Mouse (Mus musculus) lung, postnatal 0 days (tissue): Measurements from ENCODE around the gene Pank4. TPM values are rescaled to one million over a fixed set of nuclear protein-coding genes. Genes with fewer than 3 reads are reported as not detected.

Experiments used
- ATAC-seq: fragments of 200-750 bp; cut with Nextera tagmentation; 2 replicates; pipeline ENCODE4 v1.8.0; 2017; ENCODE audit warnings: moderate library complexity
- DNase-seq: peaks from one replicate; pipeline ENCODE4 v3.0.0-alpha.2; 2016; ENCODE audit warnings: low spot score
- H3K27ac ChIP-seq: fragments of 300-500 bp; sonication (generic); 2 replicates; pipeline ENCODE4 v1.5.1; 2014; ENCODE audit warnings: antibody characterized with exemption, mild to moderate bottlenecking, low read length, mixed read lengths
- H3K27me3 ChIP-seq: fragments of 300-500 bp; sonication (generic); replicated peaks from 2 replicates; pipeline ENCODE4 v1.6.1; 2014; ENCODE audit warnings: low read length, mixed read lengths; ENCODE audit not compliant: insufficient read depth
- H3K36me3 ChIP-seq: fragments of 300-500 bp; sonication (generic); 2 replicates; pipeline ENCODE4 v1.6.1; 2014; ENCODE audit warnings: low read length, mixed read lengths; ENCODE audit not compliant: insufficient read depth
- H3K4me1 ChIP-seq: fragments of 300-500 bp; sonication (generic); 2 replicates; pipeline ENCODE4 v1.6.1; 2014; ENCODE audit warnings: antibody characterized with exemption, low read depth, low read length, mixed read lengths; ENCODE audit not compliant: insufficient read depth
- H3K4me2 ChIP-seq: fragments of 300-500 bp; sonication (generic); replicated peaks from 2 replicates; pipeline ENCODE4 v1.6.1; 2014; ENCODE audit warnings: low read depth, mild to moderate bottlenecking, low read length, moderate library complexity, mixed read lengths
- H3K4me3 ChIP-seq: fragments of 300-500 bp; sonication (generic); 2 replicates; pipeline ENCODE4 v1.5.1; 2014; ENCODE audit warnings: low read depth, low read length
- H3K9ac ChIP-seq: fragments of 300-500 bp; sonication (generic); replicated peaks from 2 replicates; pipeline ENCODE4 v1.6.1; 2014; ENCODE audit warnings: low read depth, mild to moderate bottlenecking
- H3K9me3 ChIP-seq: fragments of 300-500 bp; sonication (generic); 2 replicates; pipeline ENCODE4 v1.6.1; 2016; ENCODE audit warnings: low read length, mixed read lengths
- CTCF ChIP-seq: IDR thresholded peaks from 2 replicates; pipeline ENCODE4 v1.5.1; 2016; ENCODE audit warnings: antibody characterized with exemption, mild to moderate bottlenecking
- EP300 ChIP-seq: IDR thresholded peaks from 2 replicates; pipeline ENCODE4 v1.6.1; 2016; ENCODE audit warnings: antibody characterized with exemption, mild to moderate bottlenecking, control low read depth
- WGBS: fragments of 180-500 bp; shearing (Covaris S2); extraction: QIAGEN DNeasy Blood & Tissue Kit; methylation state at CpG from one replicate; pipeline ENCODE4 v1.1.7; 2014; 5-methylcytosine and 5-hydroxymethylcytosine counted together
- polyA plus RNA-seq: library from polyadenylated mRNA; unstranded; fragments of >200 nt; fragmentation: Nextera tagmentation; extraction: Ambion mirVana; gene quantifications from 2 replicates; pipeline ENCODE4 v1.2.1, GENCODE M21; 2015

Gene Pank4
- polyA plus RNA-seq, 1 experiment from 2014 or later: 20.5 TPM

DNA sequence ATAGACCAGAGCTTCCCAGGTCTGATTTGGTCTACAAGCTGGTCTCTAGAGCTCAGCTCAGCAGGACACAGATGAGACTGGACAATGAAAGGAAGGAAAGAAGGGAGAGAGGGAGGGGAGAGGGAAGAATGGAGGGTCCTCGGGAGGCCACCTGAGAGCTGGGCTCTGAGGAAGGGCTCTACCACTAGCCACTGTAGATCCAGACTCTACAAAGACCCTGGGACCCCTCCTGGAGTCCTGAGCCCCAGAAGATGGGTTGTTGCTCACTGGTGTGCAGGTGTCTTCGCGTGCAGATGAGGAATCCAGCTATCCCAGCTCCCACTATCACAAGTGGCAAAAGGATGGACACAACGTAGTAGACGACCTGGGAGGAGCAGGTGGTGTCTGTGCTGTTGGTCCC is 41.0 kb upstream of the Pank4 start:
- 80% methylated on average over 5 of the region's 5 CpGs for WGBS
- Histone ChIP-seq H3K27me3 (no peaks in the 10 kb centered on the region), H3K4me2 (no peak overlapping the region), H3K27ac (no peak overlapping the region), H3K9me3 (no peaks in the 10 kb centered on the region), H3K4me3 (no peak overlapping the region), H3K9ac (no peak overlapping the region), H3K36me3 (0 out of 2 replicates have a peak, but pooled peaks cover 4% of the 10 kb centered on the region), H3K4me1 (peaks cover 8% of the 10 kb centered on the region; the same call in 1 of the 2 replicates)
- ATAC-seq: no peak
- TF ChIP-seq CTCF (no peak), EP300 (no peak)
- no peak for DNase-seq

DNA sequence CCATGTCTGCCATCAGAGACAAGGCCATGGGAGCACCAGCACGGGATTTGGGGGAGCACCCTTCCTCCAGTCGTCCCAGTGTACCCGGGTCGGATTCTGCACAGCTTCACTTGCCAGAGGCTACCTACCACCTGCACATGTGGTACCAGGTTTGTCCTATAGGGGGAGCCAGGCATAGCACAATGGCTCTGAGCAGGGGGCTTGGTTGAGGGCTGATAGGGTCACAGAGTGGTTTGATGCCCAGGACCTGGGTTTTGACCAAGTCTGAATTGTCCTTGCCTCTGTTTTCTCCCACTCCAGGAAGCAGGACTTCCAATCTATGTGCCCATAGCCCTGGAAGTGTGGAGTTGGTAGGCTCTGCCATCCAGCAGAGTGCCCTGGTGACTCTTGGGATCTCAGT is 38.5 kb upstream of the Pank4 start:
- Histone ChIP-seq H3K4me3 (no peak overlapping the region), H3K27me3 (no peaks in the 10 kb centered on the region), H3K4me2 (no peak overlapping the region), H3K27ac (no peak overlapping the region), H3K4me1 (peaks cover 14% of the 10 kb centered on the region; the same call in 1 of the 2 replicates), H3K9me3 (no peaks in the 10 kb centered on the region), H3K36me3 (0 out of 2 replicates have a peak, but pooled peaks cover 4% of the 10 kb centered on the region), H3K9ac (no peak overlapping the region)
- no peak for TF ChIP-seq EP300
- peak; percentile 62 for TF ChIP-seq CTCF
- WGBS: 52% methylated on average over 4 of the region's 4 CpGs
- ATAC-seq (no peak), DNase-seq (no peak)

DNA sequence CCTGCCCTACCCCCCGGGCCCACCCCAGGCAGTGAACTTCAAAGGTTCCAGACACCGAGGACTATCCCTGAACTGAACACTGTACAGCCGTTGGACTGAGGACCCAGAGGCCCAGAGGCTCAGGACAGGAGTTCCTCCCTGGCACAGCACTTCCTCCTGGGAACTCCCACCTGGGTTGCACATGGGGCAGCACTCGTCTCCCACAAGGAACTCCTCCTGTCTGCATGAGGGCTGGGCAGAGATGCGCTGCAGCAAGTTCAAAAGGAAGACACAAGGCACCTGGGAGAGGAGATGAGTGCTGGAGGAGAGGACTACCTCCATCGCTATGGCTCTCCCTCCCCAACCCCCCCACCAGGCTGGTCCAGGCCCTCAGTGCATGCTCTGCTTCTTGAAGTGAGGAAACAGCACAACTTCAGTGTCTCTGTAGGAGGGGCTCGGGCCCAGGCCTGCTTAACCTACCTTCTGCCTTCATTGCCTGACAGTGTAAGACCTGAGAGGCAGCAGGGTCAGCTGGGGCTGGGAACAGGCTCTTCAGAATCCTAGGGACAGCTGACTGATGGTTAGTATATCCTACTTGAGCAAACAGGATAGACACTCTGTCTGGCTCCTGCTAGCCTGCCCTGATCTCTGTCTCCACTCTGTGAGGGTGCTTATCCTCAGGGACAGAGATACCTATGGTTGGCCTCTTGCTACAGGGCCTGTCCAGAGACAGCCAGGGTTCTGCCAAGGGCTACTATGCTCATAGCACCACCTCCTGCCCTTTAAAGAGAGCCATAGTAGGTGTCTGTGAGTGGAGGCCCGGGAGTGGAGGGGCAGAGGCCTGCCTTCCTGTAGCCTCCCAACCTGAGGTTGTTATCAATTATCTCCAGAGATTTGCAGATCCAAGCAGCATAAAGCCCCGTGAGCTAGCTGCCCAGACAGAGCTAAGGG is 36.7 kb upstream of the Pank4 start:
- ATAC-seq (peak; percentile 18), DNase-seq (no peak)
- Histone ChIP-seq H3K9me3 (no peaks in the 10 kb centered on the region), H3K36me3 (0 out of 2 replicates have a peak, but pooled peaks cover 4% of the 10 kb centered on the region), H3K4me3 (peak overlapping the region; percentile 40), H3K9ac (peak overlapping the region; percentile 48), H3K27ac (peak overlapping the region; percentile 85), H3K27me3 (no peaks in the 10 kb centered on the region), H3K4me1 (peaks cover 14% of the 10 kb centered on the region; the same call in 1 of the 2 replicates), H3K4me2 (peak overlapping the region; percentile 60)
- WGBS: 50% methylated on average over 9 of the region's 9 CpGs
- TF ChIP-seq CTCF (no peak), EP300 (no peak)

DNA sequence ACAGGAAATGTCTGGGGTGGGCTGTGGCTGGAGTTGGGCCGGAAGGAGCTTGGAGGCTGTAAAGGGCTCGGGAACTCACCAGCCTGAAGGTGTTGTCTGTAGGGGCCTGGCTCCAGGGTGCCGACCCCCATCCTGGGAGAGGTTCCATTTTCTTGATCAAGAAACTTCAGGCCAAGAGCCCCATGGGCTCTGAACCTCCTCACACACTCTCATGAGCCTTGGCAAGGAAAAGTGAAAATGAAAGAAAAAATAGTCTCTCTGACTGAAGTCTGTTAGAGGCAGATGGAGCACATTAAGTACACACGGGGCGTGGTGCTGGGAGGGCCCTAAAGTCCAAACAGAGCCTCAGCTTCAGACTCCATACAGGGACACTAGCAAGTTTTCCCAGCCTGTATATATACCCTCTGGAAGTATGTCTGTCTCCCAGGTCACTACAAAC is 36.0 kb upstream of the Pank4 start:
- peak; percentile 82 for ATAC-seq

DNA sequence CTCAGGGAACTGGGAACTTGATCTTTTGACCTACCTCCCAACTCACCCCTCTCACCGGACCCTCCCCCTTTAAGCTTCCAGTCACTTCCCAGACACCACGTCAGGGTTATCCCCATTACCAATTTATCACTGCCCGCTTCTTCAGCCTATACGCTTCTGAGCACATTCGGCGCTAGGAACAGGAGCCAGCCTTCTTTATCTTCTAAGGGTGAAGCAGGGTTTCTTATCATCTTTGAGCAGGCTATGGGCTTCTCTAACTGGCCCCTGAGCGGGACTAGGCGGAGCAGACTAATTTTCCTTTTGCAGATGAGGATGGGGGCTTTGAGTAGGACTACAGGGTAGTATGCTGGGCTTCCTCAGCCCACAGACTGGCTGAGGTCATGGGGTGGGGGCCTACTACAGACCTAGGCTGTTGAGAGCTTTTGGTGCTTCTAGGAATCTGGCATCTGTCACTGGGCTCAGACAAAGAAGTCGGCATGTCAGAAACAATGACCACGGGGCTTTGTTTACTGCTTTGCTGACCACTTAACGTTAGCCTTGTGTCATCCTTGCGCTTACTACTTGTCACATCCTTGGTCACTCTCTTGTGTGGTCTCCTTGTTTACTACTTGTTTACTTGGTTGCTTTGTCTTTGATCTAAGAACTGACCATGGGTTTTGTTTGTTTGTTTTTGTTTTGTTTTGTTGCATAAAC is 35.4 kb upstream of the Pank4 start, which contains the start of gene Tnfrsf14:
Gene Tnfrsf14, minus strand, starts transcription at position 169 of the 693 bp plus-strand sequence.
- ATAC-seq: peak; percentile 17
- H3K9ac ChIP-seq: peak within 1 kb of the TSS; percentile 48
- no peak for DNase-seq
- H3K27ac ChIP-seq: peak within 1 kb of the TSS; percentile 85
- H3K4me3 ChIP-seq: peak within 1 kb of the TSS; percentile 40
- peaks cover 14% of the 10 kb centered on the region; the same call in 1 of the 2 replicates for H3K4me1 ChIP-seq
- 0 out of 2 replicates have a peak, but pooled peaks cover 4% of the 10 kb centered on the region for H3K36me3 ChIP-seq
- WGBS: 29% methylated on average over 12 of the region's 12 CpGs
- no peaks in the 10 kb centered on the region for H3K9me3 ChIP-seq
- H3K4me2 ChIP-seq: peak within 1 kb of the TSS; percentile 60
- H3K27me3 ChIP-seq: no peaks in the 10 kb centered on the region
- TF ChIP-seq CTCF (no peak), EP300 (no peak)

More for the DNA sequence above, 36.0 kb upstream of the Pank4 start:
- Histone ChIP-seq H3K9me3 (no peaks in the 10 kb centered on the region), H3K4me2 (peak overlapping the region; percentile 60), H3K9ac (peak overlapping the region; percentile 48), H3K27me3 (no peaks in the 10 kb centered on the region), H3K4me1 (peaks cover 14% of the 10 kb centered on the region; the same call in 1 of the 2 replicates), H3K27ac (peak overlapping the region; percentile 85), H3K4me3 (peak overlapping the region; percentile 40), H3K36me3 (0 out of 2 replicates have a peak, but pooled peaks cover 4% of the 10 kb centered on the region)
- peak; percentile 88 for DNase-seq
- 13% methylated on average over 5 of the region's 5 CpGs for WGBS
- TF ChIP-seq CTCF: no peak
- TF ChIP-seq EP300: no peak
